Mouse (Mus musculus): ENCODE results near the gene Coq4.

- peak; percentile 12; the same call in 1 of the 2 replicates for TF ChIP-seq CTCF (IDR thresholded peaks at IDR 0.05)
- TF ChIP-seq EP300 (IDR thresholded peaks at IDR 0.05): no peak; the same call in 1 of the 2 replicates
These were observed 32.9 kb downstream of the Coq4 start, which contains the start of gene Urm1 for GRCm38 (mm10) chr2:29820025-29820817.

Data from lung, postnatal 0 days (tissue).